Mouse (Mus musculus) heart, adult 8-10 months (tissue): Measurements from ENCODE around the gene Gcnt2. TPM values are rescaled to one million over a fixed set of nuclear protein-coding genes. Genes with fewer than 3 reads are reported as not detected.
"Not testable (repeated sequence)": the region's sequence is repeated elsewhere in the genome, so short reads cannot be mapped to it uniquely, and the experiment has no call there.

Experiments used
- DNase-seq: peaks from one replicate; pipeline ENCODE4 v3.0.0; 2022; ENCODE audit warnings: low spot score
- total RNA-seq, 4 experiments: library from RNA; stranded (reverse); gene quantifications; 2 replicates each; pipeline ENCODE4 v1.2.4; 2022

The Gcnt2 gene
- total RNA-seq, 4 experiments from 2014 or later = 6.2 to 9.7 (median 7.1) TPM

DNA sequence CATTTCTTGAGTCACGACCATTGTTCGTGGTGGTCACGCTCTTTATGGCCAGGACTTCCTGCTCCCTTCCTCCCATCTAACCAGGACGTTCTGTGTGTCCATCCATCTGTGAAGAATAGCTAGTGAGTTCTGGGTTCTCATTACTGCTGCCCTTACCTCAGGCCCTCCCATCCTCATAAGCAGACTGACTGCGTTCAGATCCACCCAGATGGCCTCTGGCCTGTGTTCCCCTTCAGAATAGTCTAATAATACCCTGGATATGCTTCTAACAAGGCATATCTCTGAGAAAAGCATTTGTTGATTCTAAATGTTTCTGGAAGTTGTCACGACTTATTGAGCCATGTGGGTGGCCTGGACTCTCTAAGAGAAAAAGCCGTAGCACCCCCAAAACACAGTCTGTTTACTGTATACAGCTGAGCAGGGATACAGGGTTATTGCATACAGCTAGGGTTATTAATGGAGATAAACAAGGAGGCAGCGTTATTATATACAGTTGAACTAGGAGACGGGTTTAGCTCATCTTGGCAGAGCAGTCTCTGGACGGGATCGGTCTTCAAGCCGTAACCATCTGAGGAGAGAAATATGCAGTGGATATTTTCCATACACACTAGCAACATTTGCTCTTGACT is 42.4 kb downstream of the Gcnt2 start:
- no peak for DNase-seq

DNA sequence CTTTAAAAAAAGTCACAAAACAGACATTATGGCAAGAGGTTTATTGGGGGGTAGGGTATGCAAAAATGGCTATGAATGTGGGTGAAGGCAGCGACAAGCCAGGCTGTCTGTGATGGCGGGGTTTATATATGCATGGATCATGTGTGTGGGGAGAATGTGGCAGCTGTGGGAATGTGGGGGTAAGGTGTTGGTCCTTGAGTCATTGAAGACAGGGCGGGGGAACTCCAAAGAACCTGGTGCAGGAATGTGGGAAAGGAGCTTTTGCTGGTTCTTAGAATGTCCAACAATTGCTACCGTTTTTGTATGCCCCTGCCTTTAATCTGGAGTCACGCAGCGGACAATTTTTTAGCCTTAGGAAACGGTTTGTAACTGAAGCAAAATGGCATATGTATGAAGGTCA is 44.5 kb downstream of the Gcnt2 start:
- no peak for DNase-seq

DNA sequence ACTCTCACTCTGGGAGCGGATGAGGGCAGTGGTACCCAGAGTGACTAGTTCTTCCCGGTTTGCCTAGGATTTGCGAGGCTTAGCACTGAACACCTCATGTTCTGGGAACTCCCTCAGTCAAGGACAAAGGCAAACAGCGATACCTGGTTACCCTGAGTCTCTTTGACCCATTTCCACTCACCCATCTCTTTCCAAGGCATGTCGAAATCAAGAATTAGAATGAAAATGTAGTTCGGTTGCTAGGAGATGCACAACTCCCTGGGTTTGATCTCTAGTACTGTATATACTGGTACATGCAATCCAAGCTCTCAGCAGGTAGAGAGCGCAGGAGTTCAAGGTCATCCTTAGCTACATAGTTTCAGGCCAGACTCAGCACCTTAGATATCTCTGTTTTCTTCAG is 47.0 kb downstream of the Gcnt2 start:
- no peak for DNase-seq

DNA sequence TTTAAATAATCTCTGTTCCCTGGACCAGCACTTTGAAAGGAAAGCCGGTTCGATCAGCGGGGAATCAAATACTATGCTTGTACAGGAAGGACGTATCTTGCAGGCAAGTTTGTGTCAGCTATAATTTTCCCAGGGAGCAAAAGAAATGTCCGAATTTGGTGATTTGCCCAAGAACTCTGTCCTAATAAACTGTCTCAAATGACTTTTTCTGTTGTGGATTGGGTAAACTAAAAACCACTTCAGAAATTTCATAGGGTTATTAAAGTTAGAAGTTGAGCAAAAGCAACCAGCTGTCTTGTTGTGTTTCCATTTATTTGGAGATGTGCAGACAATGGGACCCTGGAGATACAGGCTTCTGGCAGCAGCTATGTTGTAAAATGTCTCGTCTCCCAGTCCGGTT is 47.7 kb downstream of the Gcnt2 start:
- DNase-seq = no peak

DNA sequence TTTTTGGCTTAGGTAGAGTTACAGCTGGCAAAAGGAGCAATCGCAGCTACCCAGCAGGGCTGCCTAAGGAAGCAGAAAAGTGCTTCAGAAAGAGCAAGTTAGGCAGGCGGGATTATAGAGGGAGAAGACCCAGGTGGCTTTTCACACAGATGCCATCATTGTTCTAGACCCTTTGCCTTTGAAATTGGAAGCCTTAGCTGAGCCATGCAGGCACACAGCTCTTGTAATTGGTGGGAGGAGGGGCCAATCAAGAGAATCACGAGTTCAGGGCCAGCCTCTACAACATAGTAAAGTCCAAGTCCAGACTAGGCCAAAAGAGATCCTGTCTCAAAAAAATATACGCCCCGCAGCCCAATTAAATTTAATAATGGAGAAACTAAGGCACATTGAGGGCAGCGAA is 48.5 kb downstream of the Gcnt2 start:
- DNase-seq = no peak

DNA sequence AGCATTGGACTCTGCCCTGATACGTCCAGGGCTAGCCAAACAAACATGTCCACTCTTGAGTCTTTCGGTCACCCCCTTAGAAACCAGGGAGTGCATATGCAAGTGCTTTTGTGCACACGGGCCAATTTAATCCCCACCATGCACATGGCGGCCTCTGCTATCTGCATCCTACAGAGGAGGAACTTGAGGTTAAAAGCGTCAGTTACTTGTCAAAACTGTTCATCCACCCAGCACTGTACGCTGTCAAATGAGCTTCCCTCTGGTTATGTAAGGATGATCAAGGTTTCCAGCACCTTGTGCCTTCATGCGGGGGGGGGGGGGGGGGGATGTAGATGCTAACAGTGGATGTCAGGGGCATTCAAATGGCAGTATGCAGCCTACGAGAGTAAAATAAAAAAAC is 49.5 kb downstream of the Gcnt2 start:
- DNase-seq = no peak

DNA sequence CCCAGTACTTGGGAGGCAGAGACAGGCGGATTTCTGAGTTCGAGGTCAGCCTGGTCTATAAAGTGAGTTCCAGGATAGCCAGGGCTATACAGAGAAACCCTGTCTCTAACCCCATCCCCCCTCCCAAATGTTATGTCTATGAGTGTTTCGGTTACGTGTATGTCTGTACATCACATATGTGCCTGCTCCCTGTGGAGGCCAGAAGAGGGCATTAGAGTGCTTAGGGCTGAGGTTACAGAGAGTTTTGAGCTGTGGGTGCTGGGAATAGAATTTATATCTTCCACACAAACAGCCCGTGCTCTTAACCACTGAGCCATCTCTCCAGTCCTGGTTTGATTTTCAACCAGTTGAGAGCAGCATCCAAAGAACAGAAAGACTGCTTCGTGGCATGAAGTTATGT is 50.5 kb downstream of the Gcnt2 start:
- DNase-seq = no peak

DNA sequence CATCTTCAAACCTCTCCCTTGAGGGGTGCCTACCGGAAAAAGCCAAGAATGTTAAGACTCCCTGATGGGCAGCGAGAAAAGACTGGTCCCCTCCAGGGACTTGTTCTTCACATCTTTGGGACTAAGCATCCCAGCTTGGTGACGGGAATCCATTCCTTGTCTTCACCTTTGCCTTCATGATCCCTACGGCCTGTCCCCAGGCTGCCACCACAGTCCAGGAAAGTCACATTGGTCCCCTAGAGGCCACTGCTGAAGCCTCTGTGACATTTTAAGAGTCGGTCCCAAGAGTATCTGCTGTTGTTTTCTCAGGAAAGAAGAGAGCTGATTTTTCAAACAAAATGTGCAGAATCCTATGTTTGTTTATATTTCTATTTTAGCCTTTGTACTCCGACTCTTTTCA is 52.4 kb downstream of the Gcnt2 start:
- no peak for DNase-seq

DNA sequence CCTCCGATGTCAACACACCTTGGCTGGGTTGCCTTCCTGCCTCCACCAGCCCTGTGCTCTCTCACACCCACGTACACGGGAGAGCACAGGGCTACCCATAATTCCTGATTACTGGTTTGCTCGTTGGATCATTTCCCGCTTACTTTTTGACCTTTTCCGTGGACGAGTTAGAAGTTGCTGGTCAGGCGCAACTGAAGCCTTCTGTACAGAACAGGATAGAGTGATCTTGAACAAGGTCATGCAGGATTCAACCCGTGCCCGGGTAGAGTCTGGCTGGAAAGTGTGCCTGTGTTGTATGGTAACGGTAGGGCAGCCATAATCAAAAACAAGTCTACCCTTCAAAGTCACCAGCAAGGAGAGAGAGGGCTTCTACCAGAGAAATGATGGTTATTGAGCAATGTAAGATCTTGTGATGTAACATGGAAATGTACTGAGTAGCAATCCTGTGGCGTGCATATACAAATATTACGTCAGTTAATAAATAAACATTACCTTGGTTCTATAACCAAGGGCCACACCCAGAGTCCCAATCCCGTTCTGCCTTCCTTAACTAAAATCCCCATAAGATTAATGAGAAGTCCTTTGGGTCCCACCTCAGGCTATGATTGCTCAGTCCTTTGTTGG is 54.0 kb downstream of the Gcnt2 start:
- no peak for DNase-seq

DNA sequence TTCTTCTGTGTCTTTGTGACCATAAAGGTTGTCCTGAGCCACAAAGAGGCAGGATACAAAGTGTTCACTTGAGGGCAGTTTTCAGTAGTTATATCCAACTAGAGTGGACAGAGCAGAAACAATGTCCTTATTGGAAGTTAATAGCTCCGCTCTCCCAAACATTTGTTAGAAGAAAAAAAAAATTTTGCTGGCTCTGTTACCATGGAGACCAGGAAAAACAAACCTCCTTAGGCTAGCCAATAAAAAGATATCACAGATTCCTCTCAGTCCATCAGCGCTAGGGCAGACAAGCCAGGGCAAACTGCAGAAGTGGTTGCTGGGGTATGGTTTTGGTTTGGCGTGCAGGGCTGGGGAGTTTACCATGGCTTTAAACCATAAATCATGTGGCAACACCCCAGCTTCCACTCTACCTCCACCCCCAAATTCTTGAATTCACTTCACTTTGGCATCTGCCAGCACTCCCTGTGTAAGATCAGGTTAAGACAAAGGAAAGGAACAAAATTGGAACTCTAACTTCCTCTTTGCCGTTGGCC is 54.6 kb downstream of the Gcnt2 start:
- no peak for DNase-seq

DNA sequence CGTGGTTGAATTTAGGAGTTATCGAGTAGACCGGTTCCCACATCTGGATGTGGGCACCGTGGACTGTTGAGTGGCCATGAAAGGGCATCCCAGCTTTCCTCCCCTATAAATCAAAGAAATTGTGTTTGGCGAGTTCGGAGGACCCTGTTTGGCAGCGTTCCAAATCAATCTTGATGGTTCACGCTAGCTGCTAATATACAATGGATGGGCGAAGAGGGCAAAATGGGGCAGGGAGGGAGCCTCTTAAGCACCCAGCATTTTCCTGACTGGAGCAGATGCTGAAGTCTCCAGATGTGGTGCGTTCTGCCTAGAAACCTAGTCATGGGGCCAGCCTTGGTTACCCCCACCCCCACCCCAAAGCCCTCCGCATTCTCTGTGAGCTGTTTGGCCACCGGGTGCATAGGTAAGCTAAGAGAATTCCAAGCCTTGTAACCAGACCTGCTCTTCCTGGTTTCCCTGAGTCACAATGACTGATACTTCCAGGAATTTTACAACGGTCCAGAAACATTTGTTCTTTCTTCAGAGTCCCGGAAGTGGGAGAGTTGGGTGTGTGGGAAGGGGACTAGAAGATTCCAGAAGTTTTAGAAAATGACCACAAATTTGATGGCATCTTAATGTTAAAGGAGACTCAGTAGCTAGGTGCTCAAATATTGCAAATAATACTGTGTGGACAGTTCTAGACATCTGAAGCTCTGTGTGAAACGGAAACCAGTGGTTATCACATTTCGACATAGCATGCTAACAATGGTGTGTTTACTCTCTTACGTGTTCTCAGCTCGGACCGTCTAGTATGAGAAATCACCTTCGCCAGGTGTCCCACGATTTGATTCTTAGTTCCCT is 57.0 kb downstream of the Gcnt2 start:
- no peak for DNase-seq

DNA sequence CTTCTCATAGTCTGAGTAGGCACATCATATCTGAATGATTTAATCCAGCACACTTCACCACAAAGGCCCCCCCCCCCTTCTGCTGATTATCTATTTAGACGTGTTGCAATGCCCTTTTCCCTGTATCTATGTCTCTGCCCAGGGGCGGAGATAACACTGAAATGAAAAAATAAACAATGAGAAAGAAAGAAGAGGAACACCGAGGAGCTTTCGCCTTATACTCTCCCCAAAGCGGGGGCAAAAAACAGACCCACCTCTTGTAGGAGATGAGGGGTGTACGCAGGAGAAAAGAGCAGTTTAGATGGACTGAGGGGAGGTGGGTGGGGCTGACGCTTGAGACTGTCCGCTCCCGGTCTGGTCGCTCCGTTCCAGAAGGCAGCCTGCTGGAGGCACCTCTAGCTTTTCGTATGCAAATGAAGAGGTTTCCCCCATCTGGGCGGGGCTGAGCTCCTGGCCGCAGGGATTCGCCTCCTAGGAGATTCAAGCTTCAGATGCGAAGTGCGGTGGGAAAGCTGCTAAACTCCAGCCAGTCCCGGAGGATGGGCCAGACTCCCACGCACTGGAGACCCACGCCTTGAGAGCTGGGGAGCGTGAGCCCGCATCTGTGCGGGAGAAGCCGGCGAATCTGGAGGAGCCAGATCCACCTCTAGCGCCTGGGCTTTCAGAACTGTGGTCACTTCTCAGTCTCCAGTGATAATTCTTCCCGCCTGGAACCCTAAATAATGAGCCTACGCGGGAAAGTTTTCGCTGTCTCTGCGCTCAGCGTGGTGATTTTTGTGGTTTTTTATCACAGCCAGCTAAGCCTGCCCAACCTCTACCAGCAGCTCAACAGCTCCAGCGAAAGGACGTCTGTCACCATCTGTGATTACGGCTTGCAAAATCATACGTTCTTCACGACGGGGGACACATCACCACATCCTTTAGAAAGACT is 57.9 kb downstream of the Gcnt2 start:
- DNase-seq = peak; percentile 66

DNA sequence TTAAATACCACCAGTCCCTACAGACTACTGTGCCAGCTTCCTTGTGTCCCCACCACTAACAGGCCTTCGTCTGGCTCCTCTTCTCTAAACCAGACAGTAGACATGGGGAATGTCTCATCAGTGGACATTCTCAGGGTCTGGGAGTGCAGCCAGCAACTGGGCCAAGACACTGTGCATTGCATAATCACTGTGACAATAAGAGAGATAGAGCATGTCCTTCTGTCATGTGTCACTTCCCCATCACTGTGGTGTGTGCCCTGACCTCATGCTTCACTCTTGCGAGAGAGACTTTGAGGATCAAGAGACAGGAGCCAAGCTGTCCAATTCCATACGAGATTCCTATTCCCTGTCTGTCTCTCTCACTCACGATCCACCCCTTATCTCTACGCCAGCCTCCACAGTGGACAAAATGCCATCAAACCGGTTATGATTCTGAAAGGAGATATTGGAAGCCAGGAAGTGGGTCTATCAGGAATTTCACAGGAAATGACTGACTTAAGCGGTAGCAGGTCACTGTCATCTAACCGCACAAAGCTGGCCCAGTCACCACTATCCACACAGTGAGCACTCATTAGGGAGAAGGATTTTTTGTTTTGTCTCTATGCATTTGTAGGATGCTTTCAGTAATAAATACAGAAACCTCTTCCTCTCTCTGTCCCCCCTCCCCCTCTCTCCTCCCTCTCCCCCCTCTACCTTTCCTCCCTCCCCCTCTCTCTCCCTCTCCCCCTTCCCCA is 61.9 kb downstream of the Gcnt2 start:
- no peak for DNase-seq

DNA sequence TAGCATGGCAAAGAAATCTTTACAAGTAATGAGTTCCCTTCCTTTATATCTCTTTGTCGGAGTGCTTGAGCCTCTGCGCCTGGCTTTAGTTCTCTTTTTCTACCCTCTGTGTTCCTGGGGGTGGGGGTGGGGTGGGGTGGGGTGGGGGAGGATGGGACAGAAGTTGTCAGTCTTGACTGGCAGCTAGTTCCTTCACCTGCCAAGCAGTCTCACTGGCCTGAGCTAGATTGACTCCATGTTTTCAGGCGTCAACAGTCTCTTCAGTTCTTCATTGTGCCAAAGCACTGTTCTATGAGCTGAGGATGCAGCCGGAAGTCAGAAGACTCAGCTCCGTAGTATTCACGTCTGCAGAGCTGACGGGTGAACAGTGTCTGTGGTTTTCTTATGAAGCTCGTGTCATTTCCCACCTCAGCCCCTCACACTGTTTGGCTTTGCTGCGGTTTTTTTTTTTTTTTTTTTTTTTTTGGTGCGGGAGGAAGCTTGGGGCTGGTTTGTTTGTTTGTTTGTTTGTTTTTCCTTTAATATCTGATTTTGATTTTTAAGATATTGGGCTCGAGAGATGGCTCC is 62.8 kb downstream of the Gcnt2 start:
- no peak for DNase-seq

DNA sequence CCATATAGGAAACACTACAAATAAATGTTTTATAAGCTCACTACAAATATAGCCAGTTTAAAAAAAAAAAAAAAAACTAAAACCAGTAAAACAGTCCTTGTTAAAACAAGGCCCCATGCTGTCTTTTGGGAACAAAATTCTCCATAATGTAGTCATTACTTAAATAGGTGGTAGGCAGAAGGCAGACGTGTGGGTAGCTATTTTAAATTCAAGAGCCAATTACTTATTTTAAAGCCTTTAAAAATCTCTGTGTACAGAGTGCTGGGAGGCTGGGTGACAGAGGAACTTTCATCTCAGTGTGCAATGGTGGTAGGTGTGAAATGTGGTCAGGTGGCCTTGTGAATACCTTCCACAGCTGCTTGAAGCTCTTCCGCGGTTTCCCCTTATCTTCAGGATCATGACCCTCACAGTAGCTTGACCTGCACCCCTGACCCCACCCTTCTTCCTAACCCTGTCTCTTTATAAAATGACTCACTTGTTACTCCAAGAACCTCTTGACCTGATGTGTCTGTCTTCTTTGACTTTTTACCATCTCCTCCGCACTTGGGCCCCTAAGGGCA is 64.3 kb downstream of the Gcnt2 start:
- DNase-seq = no peak

DNA sequence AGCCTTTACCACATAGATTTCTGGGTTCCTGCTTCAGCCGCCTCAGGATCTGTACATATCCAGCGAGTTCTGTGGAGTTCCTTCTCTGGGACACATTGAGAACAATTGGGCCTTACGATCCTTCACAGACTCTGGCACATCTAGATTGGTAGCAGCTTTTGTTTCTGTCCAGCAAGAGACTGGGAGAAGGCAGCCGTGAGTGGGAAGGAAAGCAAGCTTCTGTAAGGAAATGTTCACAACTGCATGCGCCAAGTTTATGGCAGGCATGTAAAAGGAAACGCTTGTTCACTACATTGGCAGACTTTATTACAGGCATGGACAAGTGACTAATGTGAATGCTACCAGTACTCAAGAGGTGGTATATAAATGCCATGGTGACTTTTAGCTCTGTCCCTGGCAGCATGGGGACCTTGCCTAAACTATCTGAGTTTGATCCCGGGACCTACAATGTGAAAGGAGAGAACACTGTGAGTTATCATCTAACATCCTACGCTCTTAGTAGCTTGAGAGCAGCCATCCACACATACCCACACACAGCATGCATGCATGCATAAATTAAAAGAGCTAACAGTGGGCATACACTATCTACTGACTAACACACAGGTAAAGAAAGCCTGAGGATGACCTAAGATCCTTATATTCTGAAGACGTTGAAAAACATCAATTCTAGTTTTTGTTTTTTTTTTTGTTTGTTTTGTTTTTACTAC is 68.8 kb downstream of the Gcnt2 start:
- no peak for DNase-seq

DNA sequence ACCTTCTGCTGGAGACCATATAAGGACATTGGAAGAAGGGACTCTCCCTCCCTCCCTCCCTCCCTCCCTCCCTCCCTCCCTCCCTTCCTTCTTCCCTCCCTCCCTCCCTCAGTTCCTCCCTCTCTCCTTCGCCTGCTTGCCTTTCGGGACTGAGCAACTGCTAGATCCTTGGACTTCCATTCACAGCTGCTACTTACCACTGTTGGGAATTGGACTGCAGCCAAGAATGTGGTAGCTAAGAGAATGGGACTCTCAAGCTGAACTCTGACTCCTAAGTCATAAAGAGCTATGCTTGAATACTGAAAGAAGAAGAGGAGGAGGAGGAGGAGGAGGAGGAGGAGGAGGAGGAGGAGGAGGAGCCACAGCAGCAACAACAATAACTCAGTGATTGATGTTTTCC is 72.3 kb downstream of the Gcnt2 start:
- not testable (repeated sequence) for DNase-seq

DNA sequence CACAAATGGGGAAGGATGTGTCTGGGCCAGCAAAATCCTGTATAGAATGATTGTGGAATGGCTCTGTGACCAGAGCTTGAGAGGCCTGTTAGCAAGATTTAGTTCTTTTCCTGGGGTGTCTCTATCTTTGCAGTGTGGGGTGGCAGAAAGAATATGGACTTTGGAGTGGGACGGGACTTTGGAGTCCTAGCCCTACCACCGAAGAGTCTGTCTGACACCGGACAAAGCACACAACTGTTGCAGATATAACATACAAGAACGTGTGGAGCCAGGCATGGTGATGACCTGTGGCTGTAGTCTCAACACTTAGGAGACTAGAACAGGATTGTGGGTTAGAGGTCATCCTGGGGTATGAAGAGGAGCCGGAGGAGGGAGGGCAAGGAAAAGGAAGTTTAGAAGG is 73.0 kb downstream of the Gcnt2 start:
- no peak for DNase-seq

DNA sequence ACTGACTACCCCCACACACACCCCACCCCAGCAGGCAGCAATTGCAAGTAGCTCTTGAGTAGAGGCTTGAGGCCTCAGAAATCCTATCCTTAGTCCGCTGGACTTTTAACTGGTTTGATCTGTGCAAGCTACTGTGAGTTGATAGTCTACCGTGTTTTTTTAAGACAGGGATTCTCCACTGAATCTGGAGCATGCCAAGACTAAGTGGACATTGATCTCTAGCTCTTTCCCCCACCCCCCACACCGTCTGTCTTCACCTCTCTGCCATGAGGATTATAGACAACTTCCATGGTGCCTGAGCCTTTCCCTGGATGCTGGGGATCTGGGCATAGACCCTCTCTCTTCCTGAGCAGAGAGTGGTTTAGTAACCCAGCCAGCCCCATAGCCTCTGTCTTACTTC is 74.8 kb downstream of the Gcnt2 start:
- no peak for DNase-seq

DNA sequence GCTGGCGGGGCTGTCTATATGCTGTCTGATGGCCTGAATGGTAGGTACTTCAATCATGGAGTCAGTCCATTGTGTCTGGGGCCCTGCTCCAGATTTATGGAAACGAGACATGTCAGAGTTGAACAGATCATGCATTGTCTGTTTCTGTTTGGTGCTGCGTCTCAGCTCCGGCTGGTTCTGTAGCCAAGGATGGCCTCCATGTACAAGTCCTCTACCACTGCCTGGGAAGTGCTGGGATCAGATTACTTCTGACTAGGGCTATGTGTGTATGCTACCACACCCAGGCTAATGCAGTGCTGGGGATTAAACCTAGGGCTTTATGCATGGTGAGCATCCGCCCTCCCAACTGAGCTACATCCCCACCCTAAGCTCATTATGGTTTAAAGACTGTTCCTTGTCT is 78.0 kb downstream of the Gcnt2 start:
- no peak for DNase-seq
